Mouse (Mus musculus): ENCODE measurements at regions not wholly inside any gene's neighbourhood (a gene's known extent, or its start where the extent isn't known, plus 50 kb on each side); places are given as distances from the start of the nearest gene placed in this dataset.

DNA sequence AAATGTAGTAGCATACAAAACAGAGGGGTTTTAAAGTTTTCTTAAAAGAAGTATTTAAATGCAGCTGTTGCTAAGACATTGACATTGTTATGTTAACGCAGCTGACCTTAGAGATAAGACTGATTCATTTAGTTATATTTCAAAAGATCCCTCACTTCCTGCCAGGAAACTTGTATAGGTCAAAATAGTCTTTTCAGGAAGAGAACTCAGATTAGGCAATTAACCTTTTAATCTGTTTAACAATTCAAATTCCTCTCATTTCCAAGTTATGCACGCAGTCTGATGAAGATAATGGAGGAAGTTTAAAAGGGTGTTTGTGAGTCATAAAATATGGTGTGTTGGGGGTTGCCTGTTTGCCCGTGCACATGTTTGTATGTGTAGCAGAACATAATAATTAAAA, 448.5 kb downstream of the Tmtc2 start:
- no peaks in the 10 kb centered on the region for H3K36me3 ChIP-seq (ENCODE audit: control insufficient read depth, insufficient read depth, low read length)
- no peak overlapping the region for H3K4me3 ChIP-seq (ENCODE audit: low read depth, low read length)
- H3K4me1 ChIP-seq (ENCODE audit: control insufficient read depth, insufficient read depth, low read length): no peaks in the 10 kb centered on the region
- H3K9ac ChIP-seq (ENCODE audit: low read length): no peak overlapping the region
- no peaks in the 10 kb centered on the region for H3K27me3 ChIP-seq (ENCODE audit: control insufficient read depth, insufficient read depth, low read length)
- no peak overlapping the region for H3K27ac ChIP-seq (ENCODE audit: low read depth, low read length)
- no peak overlapping the region for H3K4me2 ChIP-seq (ENCODE audit: low read depth)
- ATAC-seq (ENCODE audit: insufficient read depth, low FRiP score, low TSS enrichment) (no peak), DNase-seq (ENCODE audit: low spot score) (no peak)
- H3K9me3 ChIP-seq (ENCODE audit: control insufficient read depth, low read length): no peaks in the 10 kb centered on the region
- WGBS: 84% methylated on average over 3 of the region's 3 CpGs

DNA sequence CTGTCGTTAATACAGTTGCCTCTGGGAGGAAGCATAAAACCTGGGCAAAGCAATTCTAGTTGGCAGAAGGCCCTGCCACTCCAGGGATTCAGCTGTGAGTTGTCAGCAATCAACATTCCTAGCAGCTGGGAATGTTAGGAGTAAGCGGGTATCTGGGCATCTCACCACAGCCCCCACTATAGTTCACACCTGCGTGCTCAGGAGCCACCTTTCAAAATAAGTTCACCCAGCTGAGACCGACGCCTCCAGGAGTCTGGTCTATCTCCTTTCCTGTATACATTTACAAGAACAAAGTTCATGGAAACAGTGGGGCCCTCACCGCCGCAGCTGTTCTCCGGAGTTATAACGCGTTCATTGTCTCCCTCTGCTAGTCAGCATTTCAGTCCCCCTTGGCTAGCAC, 454.0 kb downstream of the Tmtc2 start:
- Histone ChIP-seq H3K4me2 (ENCODE audit: low read depth) (no peak overlapping the region), H3K4me3 (ENCODE audit: low read depth, low read length) (no peak overlapping the region), H3K27me3 (ENCODE audit: control insufficient read depth, insufficient read depth, low read length) (no peaks in the 10 kb centered on the region), H3K9me3 (ENCODE audit: control insufficient read depth, low read length) (no peaks in the 10 kb centered on the region), H3K27ac (ENCODE audit: low read depth, low read length) (no peak overlapping the region), H3K9ac (ENCODE audit: low read length) (no peak overlapping the region), H3K4me1 (ENCODE audit: control insufficient read depth, insufficient read depth, low read length) (no peaks in the 10 kb centered on the region), H3K36me3 (ENCODE audit: control insufficient read depth, insufficient read depth, low read length) (no peaks in the 10 kb centered on the region)
- DNase-seq (ENCODE audit: low spot score) (no peak), ATAC-seq (ENCODE audit: insufficient read depth, low FRiP score, low TSS enrichment) (no peak)
- WGBS: 78% methylated on average over 10 of the region's 10 CpGs

DNA sequence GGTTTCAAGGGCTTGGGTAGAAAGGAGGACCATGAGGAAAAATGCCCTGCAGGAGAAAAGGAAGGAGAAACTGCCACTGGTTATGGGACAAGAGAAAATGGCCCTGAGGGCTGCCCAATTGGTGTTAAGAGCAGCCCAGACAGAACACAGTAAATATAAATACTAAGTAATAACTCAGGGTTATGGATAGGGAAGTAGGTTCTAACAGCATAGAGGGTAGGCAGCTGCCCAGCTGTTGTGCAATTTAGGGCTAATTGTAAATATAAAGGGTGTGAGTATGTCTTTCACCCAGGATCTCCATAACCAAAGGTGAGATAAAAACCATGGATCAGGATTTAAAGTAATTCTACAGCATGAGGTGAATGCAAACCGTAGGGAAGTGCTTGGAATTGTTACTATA, 458.1 kb downstream of the Tmtc2 start:
- WGBS: 86% methylated on average over 1 of the region's 1 CpGs
- no peak for ATAC-seq (ENCODE audit: insufficient read depth, low FRiP score, low TSS enrichment)

DNA sequence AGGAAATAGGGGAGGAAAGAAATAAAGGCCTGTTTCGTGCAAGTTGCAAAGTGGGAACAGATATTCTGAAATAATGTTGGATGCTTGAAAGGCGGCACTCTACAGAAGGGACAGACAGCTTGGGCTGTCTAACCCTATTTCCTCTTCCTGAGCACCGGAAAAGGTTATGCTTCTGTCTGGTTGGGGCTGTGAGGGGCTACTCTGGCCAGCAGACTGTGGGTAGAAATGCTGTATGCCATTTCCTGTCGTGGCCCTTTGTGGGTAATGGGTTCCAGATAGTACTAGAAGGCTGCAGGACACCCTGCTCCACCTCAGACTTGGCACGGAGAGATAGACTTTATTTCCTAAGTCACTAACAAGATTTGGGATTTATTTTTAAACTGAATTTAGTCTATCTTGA, 459.3 kb downstream of the Tmtc2 start:
- H3K27ac ChIP-seq (ENCODE audit: low read depth, low read length): no peak overlapping the region
- H3K4me2 ChIP-seq (ENCODE audit: low read depth): no peak overlapping the region
- no peaks in the 10 kb centered on the region for H3K27me3 ChIP-seq (ENCODE audit: control insufficient read depth, insufficient read depth, low read length)
- H3K36me3 ChIP-seq (ENCODE audit: control insufficient read depth, insufficient read depth, low read length): no peaks in the 10 kb centered on the region
- no peaks in the 10 kb centered on the region for H3K4me1 ChIP-seq (ENCODE audit: control insufficient read depth, insufficient read depth, low read length)
- 85% methylated on average over 5 of the region's 5 CpGs for WGBS
- DNase-seq (ENCODE audit: low spot score) (no peak), ATAC-seq (ENCODE audit: insufficient read depth, low FRiP score, low TSS enrichment) (no peak)
- H3K9ac ChIP-seq (ENCODE audit: low read length): no peak overlapping the region
- H3K9me3 ChIP-seq (ENCODE audit: control insufficient read depth, low read length): no peaks in the 10 kb centered on the region
- H3K4me3 ChIP-seq (ENCODE audit: low read depth, low read length): no peak overlapping the region

More for the DNA sequence above, 458.1 kb downstream of the Tmtc2 start:
- H3K4me3 ChIP-seq (ENCODE audit: low read depth, low read length): no peak overlapping the region
- H3K4me1 ChIP-seq (ENCODE audit: control insufficient read depth, insufficient read depth, low read length): no peaks in the 10 kb centered on the region
- H3K9me3 ChIP-seq (ENCODE audit: control insufficient read depth, low read length): no peaks in the 10 kb centered on the region
- DNase-seq (ENCODE audit: low spot score): no peak
- H3K27ac ChIP-seq (ENCODE audit: low read depth, low read length): no peak overlapping the region
- no peaks in the 10 kb centered on the region for H3K36me3 ChIP-seq (ENCODE audit: control insufficient read depth, insufficient read depth, low read length)
- H3K4me2 ChIP-seq (ENCODE audit: low read depth): no peak overlapping the region
- H3K9ac ChIP-seq (ENCODE audit: low read length): no peak overlapping the region
- no peaks in the 10 kb centered on the region for H3K27me3 ChIP-seq (ENCODE audit: control insufficient read depth, insufficient read depth, low read length)

DNA sequence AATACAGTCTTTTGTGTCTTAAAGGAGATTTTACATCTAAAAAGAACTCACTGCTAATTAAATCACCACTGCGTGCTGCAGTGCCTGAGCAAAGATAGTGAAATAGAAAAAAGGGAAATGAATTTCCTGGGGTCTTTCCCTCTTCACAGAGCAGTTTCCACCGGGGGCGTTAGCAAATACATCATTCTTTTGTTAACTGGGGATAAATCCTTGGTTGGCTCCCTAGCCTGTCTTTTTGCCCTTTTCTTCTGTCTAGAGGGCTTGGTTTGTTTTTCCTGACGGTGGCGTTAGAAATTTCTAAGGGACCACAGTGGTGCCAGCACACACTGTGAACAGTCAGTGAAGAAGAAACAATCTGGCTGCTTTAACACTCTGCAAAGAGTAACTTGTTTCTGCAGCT, 464.0 kb downstream of the Tmtc2 start:
- Histone ChIP-seq H3K9ac (ENCODE audit: low read length) (no peak overlapping the region), H3K36me3 (ENCODE audit: control insufficient read depth, insufficient read depth, low read length) (no peaks in the 10 kb centered on the region), H3K4me1 (ENCODE audit: control insufficient read depth, insufficient read depth, low read length) (no peaks in the 10 kb centered on the region), H3K4me3 (ENCODE audit: low read depth, low read length) (no peak overlapping the region), H3K27me3 (ENCODE audit: control insufficient read depth, insufficient read depth, low read length) (no peaks in the 10 kb centered on the region), H3K9me3 (ENCODE audit: control insufficient read depth, low read length) (no peaks in the 10 kb centered on the region), H3K27ac (ENCODE audit: low read depth, low read length) (no peak overlapping the region), H3K4me2 (ENCODE audit: low read depth) (no peak overlapping the region)
- DNase-seq (ENCODE audit: low spot score) (peak; percentile 35), ATAC-seq (ENCODE audit: insufficient read depth, low FRiP score, low TSS enrichment) (peak; percentile 78)
- WGBS: 7% methylated on average over 5 of the region's 5 CpGs

DNA sequence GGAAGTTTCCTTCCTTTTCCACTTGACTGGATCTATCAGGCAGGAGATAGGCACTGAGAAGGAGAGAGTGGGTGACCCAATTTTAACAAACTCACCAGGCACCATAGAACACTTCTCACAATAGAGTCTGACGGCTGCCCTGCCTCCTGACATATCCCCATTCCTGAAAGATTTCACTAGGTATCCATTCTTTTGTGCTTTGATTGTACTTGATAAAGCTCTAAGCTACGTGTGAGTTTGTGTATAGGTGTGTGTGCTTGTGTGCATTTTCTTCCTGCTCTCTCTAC, 477.3 kb downstream of the Tmtc2 start:
- DNase-seq (ENCODE audit: low spot score): no peak
- H3K4me3 ChIP-seq (ENCODE audit: low read depth, low read length): no peak overlapping the region

DNA sequence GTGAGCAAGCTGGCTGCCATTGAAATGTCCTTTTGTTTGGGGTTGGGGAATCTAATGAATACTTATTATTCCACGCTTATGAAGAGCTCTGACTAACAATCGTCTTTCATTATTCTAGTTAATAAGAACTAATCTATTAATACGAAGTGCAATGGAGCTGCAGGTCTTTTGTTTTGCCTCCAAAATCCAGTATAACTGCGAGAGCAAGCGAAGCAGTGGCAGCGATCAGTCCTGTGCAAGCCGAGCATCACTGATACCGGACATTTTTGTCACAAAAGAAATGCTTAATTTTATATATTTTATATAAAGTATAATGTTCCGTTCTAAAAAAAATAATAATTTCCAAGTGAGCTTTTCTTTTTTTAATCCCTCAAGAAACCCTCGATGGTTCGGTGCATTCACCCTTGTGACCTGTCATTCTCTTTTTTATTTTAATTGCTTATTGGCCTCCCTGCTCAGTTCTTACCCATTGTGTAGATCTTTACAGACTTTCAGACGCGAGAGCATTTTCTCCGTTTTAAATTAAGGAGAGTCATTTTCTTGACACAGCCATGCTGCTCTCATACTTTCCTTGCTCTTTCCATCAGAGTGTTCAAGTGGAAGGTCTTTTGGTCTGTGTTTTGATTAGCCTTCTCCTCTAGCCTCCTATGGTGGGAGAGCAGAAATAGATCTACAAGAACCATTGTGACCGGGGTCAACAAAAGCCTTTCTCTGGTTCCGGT, 477.8 kb downstream of the Tmtc2 start:
- H3K27ac ChIP-seq (ENCODE audit: low read depth, low read length): no peak overlapping the region
- H3K9ac ChIP-seq (ENCODE audit: low read length): no peak overlapping the region
- no peaks in the 10 kb centered on the region for H3K36me3 ChIP-seq (ENCODE audit: control insufficient read depth, insufficient read depth, low read length)
- ATAC-seq (ENCODE audit: insufficient read depth, low FRiP score, low TSS enrichment) (no peak), DNase-seq (ENCODE audit: low spot score) (no peak)
- 89% methylated on average over 16 of the region's 16 CpGs for WGBS
- no peak overlapping the region for H3K4me2 ChIP-seq (ENCODE audit: low read depth)
- no peaks in the 10 kb centered on the region for H3K9me3 ChIP-seq (ENCODE audit: control insufficient read depth, low read length)
- H3K4me3 ChIP-seq (ENCODE audit: low read depth, low read length): no peak overlapping the region
- H3K27me3 ChIP-seq (ENCODE audit: control insufficient read depth, insufficient read depth, low read length): no peaks in the 10 kb centered on the region
- no peaks in the 10 kb centered on the region for H3K4me1 ChIP-seq (ENCODE audit: control insufficient read depth, insufficient read depth, low read length)

More for the DNA sequence above, 477.3 kb downstream of the Tmtc2 start:
- Histone ChIP-seq H3K9me3 (ENCODE audit: control insufficient read depth, low read length) (no peaks in the 10 kb centered on the region), H3K27ac (ENCODE audit: low read depth, low read length) (no peak overlapping the region), H3K4me2 (ENCODE audit: low read depth) (no peak overlapping the region), H3K4me1 (ENCODE audit: control insufficient read depth, insufficient read depth, low read length) (no peaks in the 10 kb centered on the region), H3K9ac (ENCODE audit: low read length) (no peak overlapping the region), H3K36me3 (ENCODE audit: control insufficient read depth, insufficient read depth, low read length) (no peaks in the 10 kb centered on the region), H3K27me3 (ENCODE audit: control insufficient read depth, insufficient read depth, low read length) (no peaks in the 10 kb centered on the region)
- no peak for ATAC-seq (ENCODE audit: insufficient read depth, low FRiP score, low TSS enrichment)
- 78% methylated on average over 2 of the region's 2 CpGs for WGBS

DNA sequence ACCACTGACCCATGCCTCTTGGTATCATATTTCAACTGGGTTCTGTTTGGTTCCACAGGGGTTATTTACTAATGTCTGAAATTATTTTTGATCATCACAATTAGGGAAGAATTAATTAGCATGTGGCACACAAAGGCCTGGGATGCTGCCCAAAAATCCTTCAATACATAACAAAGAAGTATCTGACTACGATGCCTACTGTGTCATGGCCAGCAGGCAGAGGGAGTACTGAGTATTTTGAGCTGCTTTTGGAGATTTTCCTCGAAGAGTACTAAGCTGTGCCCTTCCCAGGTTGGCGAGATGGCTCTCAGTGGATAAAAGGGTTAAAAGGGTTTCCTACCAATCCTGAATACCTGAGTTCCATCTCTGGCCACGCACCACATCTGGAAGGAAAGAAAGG, 478.5 kb downstream of the Tmtc2 start:
- DNase-seq (ENCODE audit: low spot score) (no peak), ATAC-seq (ENCODE audit: insufficient read depth, low FRiP score, low TSS enrichment) (no peak)
- Histone ChIP-seq H3K27me3 (ENCODE audit: control insufficient read depth, insufficient read depth, low read length) (no peaks in the 10 kb centered on the region), H3K4me1 (ENCODE audit: control insufficient read depth, insufficient read depth, low read length) (no peaks in the 10 kb centered on the region), H3K4me2 (ENCODE audit: low read depth) (no peak overlapping the region), H3K4me3 (ENCODE audit: low read depth, low read length) (no peak overlapping the region), H3K9ac (ENCODE audit: low read length) (no peak overlapping the region), H3K27ac (ENCODE audit: low read depth, low read length) (no peak overlapping the region), H3K9me3 (ENCODE audit: control insufficient read depth, low read length) (no peaks in the 10 kb centered on the region), H3K36me3 (ENCODE audit: control insufficient read depth, insufficient read depth, low read length) (no peaks in the 10 kb centered on the region)
- WGBS: 87% methylated on average over 4 of the region's 4 CpGs

DNA sequence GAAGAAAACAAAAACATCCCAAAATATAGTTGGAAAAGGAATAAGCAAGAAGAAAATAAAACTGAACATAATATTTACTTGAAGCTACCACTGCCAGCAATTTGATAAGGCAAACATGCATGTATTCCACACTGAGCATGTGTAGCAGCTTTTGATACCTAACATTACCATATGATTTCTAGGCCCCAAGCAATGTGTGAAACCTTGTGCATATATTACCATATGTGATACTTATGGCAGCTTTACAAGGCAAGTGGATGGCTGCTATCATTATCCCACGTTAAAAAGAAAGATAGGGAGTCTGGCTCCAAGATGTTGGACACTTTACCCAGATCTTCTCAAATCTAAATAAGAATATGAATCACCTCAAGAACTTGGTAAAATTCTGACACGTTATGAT, 497.4 kb downstream of the Tmtc2 start:
- no peak overlapping the region for H3K27ac ChIP-seq (ENCODE audit: low read depth, low read length)
- H3K4me1 ChIP-seq (ENCODE audit: control insufficient read depth, insufficient read depth, low read length): no peaks in the 10 kb centered on the region
- ATAC-seq (ENCODE audit: insufficient read depth, low FRiP score, low TSS enrichment) (no peak), DNase-seq (ENCODE audit: low spot score) (no peak)
- no peak overlapping the region for H3K4me3 ChIP-seq (ENCODE audit: low read depth, low read length)
- WGBS: 78% methylated on average over 2 of the region's 2 CpGs
- H3K9ac ChIP-seq (ENCODE audit: low read length): no peak overlapping the region
- H3K36me3 ChIP-seq (ENCODE audit: control insufficient read depth, insufficient read depth, low read length): no peaks in the 10 kb centered on the region
- H3K9me3 ChIP-seq (ENCODE audit: control insufficient read depth, low read length): no peaks in the 10 kb centered on the region
- H3K4me2 ChIP-seq (ENCODE audit: low read depth): no peak overlapping the region
- no peaks in the 10 kb centered on the region for H3K27me3 ChIP-seq (ENCODE audit: control insufficient read depth, insufficient read depth, low read length)

Data from neural tube, embryonic 11.5 days (tissue).